Mouse (Mus musculus): Measurements from ENCODE around the gene Clip1. TPM values are rescaled to one million over a fixed set of nuclear protein-coding genes. Genes with fewer than 3 reads are reported as not detected.

The Clip1 gene
- polyA plus RNA-seq, 1 experiment from 2014 or later, result 81.1 TPM

DNA sequence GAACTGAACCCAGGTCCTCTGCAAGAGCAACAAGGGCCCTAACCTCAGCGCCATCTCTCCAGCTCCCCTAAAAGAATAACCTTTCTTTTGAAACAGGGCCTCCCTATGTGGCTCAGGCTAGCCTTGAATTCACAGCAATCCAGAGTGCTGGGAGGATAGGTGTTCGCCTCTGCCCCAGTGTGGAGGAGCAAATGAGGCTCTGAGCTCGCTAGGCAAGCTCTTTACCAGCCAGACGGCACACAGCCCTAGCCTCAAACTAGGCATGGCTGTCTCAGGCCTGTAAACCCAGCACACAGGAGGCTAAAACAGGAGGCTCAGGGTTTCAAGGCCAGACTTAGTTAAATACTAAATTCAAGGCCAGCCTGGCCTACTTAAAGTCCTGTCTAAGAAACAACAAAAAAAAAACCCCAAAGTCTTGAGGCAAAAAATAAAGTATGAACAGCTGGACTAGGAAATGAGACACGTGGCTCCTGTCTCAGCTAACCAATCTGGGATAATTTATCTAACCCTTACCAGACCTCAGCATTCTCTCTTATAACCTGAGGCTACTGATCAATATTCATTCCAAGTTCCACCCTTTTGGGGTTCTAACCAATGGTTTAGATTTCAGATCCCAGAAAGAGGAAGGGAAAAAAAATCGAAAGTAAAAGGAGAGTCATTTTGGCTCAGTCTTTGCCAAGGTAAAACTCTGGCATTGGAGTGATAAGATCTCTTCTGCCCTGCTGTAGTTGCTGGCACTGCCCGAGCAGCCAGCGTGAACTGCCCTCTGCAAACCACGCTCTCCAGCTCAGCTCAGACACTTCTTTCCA, 14.2 kb downstream of the Clip1 start:
- no peak for ATAC-seq (ENCODE audit: low FRiP score)
- Histone ChIP-seq H3K4me3 (replicated peaks) (no peak overlapping the region), H3K4me1 (peaks cover 7% of the 10 kb centered on the region; the same call in 1 of the 2 replicates), H3K27me3 (replicated peaks) (no peaks in the 10 kb centered on the region), H3K9ac (replicated peaks) (no peak overlapping the region), H3K9me3 (replicated peaks) (no peaks in the 10 kb centered on the region), H3K36me3 (no peaks in the 10 kb centered on the region), H3K27ac (replicated peaks) (no peak overlapping the region), H3K4me2 (no peak overlapping the region)
- WGBS, result 71% methylated on average over 9 of the region's 9 CpGs

DNA sequence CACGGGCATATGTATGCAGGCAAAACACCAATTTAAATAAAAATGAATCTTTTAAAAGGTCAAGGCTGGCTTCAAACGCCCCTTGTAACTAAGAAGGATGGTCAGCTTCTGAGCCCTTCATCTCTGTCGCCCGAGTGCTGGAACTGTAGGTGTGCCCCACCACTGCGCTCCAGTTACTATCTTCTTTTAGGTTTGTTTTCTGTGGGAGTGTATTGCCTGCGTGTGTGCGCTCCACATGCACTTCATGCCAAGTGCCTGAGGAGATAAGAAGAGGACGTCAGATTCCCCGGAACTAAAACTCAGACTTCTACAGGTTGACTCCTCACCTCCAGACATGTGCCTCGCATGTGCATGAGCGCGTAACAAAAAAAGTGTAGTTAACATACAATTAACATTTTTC, 16.5 kb downstream of the Clip1 start:
- Histone ChIP-seq H3K9me3 (replicated peaks) (no peaks in the 10 kb centered on the region), H3K27me3 (replicated peaks) (no peaks in the 10 kb centered on the region), H3K4me3 (replicated peaks) (no peak overlapping the region), H3K4me1 (peaks cover 3% of the 10 kb centered on the region; the same call in 1 of the 2 replicates), H3K27ac (replicated peaks) (no peak overlapping the region), H3K9ac (replicated peaks) (no peak overlapping the region), H3K4me2 (no peak overlapping the region), H3K36me3 (no peaks in the 10 kb centered on the region)
- WGBS, result 93% methylated on average over 12 of the region's 12 CpGs
- no peak for ATAC-seq (ENCODE audit: low FRiP score)

DNA sequence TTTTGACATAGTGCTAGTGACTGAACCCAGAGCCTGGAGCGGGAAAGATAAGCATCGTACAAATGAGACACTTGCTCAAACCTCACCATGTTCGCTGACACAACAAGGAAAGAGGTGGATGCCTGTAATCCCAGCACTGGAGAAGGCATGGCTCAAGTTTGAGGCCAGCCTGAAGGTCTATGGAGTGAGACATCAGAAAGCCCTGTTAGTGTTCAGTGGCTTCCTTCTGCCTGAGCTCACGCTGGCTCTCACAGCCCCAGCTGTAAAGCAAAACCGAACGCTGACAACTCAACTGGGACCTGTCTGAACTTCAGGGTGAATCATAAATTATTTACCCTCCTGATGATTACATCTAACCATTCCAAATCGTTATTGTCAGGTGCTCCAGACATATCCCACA, 18.5 kb downstream of the Clip1 start:
- H3K4me2 ChIP-seq, result no peak overlapping the region
- no peak overlapping the region for H3K9ac ChIP-seq (replicated peaks)
- H3K27me3 ChIP-seq (replicated peaks), result no peaks in the 10 kb centered on the region
- 72% methylated on average over 7 of the region's 7 CpGs for WGBS
- H3K4me1 ChIP-seq, result peaks cover 4% of the 10 kb centered on the region; the same call in 1 of the 2 replicates
- no peaks in the 10 kb centered on the region for H3K36me3 ChIP-seq
- H3K27ac ChIP-seq (replicated peaks), result no peak overlapping the region
- ATAC-seq (ENCODE audit: low FRiP score), result no peak
- no peak overlapping the region for H3K4me3 ChIP-seq (replicated peaks)
- no peaks in the 10 kb centered on the region for H3K9me3 ChIP-seq (replicated peaks)

DNA sequence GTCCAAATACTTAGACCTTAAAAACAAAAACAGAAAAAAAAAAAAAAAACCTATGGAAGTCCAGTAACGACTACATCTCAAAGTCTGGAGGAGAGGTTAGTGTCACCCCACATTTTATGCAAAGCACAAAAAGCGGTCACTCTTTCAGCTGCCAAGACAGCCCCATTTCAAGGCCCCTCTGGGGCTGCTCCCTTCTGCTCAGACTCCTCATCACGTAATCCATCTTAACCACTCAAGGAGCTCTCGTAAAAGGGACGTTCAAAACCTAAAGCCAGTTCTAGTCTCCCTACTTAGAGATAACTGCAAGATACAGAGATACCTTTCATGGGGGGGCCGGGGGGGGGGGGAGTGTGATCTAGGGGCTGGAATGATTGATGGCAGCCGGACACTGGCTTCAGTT, 20.1 kb downstream of the Clip1 start:
- no peak overlapping the region for H3K9ac ChIP-seq (replicated peaks)
- WGBS, result 64% methylated on average over 7 of the region's 7 CpGs

DNA sequence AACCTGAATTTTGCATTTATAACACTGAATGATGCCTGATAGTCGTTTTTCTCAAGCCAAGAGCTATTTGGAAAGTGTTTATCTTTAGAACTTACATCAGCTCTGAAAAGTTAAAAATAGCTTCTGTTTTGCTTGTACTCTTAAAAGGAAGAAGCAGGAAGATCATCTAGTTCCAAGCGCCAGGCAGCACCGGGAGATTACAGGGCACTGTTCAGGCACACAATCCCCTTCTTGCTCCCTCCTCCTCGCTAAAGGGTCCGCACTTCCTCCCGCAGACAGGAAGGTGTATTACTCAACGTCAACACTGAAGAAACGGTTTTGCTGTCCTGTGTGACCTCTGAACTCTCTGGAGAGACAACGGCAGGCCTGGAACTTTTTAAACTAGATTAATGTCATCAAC, 22.4 kb downstream of the Clip1 start:
- Histone ChIP-seq H3K4me2 (no peak overlapping the region), H3K4me3 (replicated peaks) (no peak overlapping the region), H3K27ac (replicated peaks) (no peak overlapping the region), H3K9ac (replicated peaks) (no peak overlapping the region), H3K36me3 (no peaks in the 10 kb centered on the region), H3K27me3 (replicated peaks) (no peaks in the 10 kb centered on the region), H3K4me1 (0 out of 2 replicates have a peak, but pooled peaks cover 7% of the 10 kb centered on the region), H3K9me3 (replicated peaks) (no peaks in the 10 kb centered on the region)
- 72% methylated on average over 9 of the region's 9 CpGs for WGBS
- ATAC-seq (ENCODE audit: low FRiP score), result no peak

More for the DNA sequence above, 20.1 kb downstream of the Clip1 start:
- Histone ChIP-seq H3K4me3 (replicated peaks) (no peak overlapping the region), H3K36me3 (no peaks in the 10 kb centered on the region), H3K27ac (replicated peaks) (no peak overlapping the region), H3K9me3 (replicated peaks) (no peaks in the 10 kb centered on the region), H3K27me3 (replicated peaks) (no peaks in the 10 kb centered on the region), H3K4me2 (no peak overlapping the region), H3K4me1 (0 out of 2 replicates have a peak, but pooled peaks cover 2% of the 10 kb centered on the region)
- ATAC-seq (ENCODE audit: low FRiP score), result no peak

DNA sequence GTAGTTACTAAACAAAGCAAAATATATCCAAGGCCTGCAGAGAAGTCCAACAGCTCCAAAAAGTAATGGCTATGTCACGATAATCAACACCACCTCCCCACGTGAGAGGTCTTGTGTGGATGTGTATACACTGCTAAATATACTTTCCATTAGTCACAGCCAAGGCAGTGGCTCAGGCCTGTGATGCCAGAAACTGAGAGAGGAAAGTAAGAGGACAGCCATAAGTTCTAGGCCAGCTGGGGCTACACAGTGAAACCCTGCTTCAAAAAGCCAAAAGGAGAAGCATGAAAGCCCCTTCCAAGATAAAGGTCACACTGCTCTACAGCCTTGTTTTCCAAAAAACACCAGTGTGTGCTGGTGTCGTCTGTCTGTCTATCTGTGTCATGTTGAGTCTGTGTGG, 22.8 kb downstream of the Clip1 start:
- no peak for ATAC-seq (ENCODE audit: low FRiP score)
- Histone ChIP-seq H3K4me2 (no peak overlapping the region), H3K4me3 (replicated peaks) (no peak overlapping the region), H3K4me1 (0 out of 2 replicates have a peak, but pooled peaks cover 7% of the 10 kb centered on the region), H3K36me3 (no peaks in the 10 kb centered on the region), H3K27me3 (replicated peaks) (no peaks in the 10 kb centered on the region), H3K27ac (replicated peaks) (no peak overlapping the region), H3K9ac (replicated peaks) (no peak overlapping the region), H3K9me3 (replicated peaks) (no peaks in the 10 kb centered on the region)
- 77% methylated on average over 3 of the region's 3 CpGs for WGBS

DNA sequence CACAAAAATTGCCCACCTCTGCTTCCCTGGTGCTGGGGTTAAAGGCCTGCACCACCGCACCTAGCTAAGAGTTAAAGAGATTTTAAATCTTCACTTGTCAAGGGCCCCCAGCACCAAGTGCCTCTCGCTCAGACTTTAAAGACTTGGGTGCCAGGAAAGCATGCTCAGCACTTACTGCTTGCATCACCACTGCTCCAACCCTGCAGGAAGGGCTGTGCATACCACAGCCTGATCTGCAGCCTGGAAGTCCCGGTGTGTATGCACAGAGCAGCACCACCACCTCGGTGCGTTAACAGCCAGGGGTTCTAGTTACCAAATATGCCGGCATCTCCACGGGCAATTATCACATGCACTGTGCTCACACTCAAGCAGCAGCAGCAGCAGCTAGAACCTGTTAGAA, 26.8 kb downstream of the Clip1 start:
- H3K9ac ChIP-seq (replicated peaks), result no peak overlapping the region
- WGBS, result 77% methylated on average over 7 of the region's 7 CpGs
- H3K4me3 ChIP-seq (replicated peaks), result no peak overlapping the region
- no peak overlapping the region for H3K27ac ChIP-seq (replicated peaks)
- no peak overlapping the region for H3K4me2 ChIP-seq
- H3K4me1 ChIP-seq, result 0 out of 2 replicates have a peak, but pooled peaks cover 7% of the 10 kb centered on the region
- peaks cover 17% of the 10 kb centered on the region for H3K36me3 ChIP-seq
- H3K9me3 ChIP-seq (replicated peaks), result no peaks in the 10 kb centered on the region
- no peaks in the 10 kb centered on the region for H3K27me3 ChIP-seq (replicated peaks)
- no peak for ATAC-seq (ENCODE audit: low FRiP score)

DNA sequence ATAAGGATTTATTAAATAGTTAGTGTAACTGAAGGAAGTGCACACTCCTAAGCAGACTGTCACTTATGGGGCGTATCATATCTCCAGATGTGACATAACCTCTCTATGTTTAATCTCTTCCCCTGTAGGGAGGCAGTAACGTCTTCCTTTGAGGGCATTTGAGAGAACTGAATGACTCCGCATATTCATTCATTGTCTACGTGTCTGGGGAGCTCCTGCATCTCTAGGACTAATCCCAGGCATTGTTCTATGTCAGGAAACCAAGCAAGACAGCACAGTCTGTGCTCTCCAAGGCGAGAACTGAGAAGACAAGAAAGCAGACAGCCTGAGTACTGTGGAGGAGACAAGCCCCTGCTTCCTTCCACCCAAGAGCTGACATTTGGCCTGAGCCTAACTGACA, 29.5 kb downstream of the Clip1 start:
- ATAC-seq (ENCODE audit: low FRiP score), result no peak
- Histone ChIP-seq H3K36me3 (peaks cover 25% of the 10 kb centered on the region), H3K4me3 (replicated peaks) (no peak overlapping the region), H3K9ac (replicated peaks) (no peak overlapping the region), H3K27ac (replicated peaks) (no peak overlapping the region), H3K9me3 (replicated peaks) (no peaks in the 10 kb centered on the region), H3K4me2 (no peak overlapping the region), H3K4me1 (0 out of 2 replicates have a peak, but pooled peaks cover 5% of the 10 kb centered on the region), H3K27me3 (replicated peaks) (no peaks in the 10 kb centered on the region)
- WGBS, result 59% methylated on average over 5 of the region's 5 CpGs

DNA sequence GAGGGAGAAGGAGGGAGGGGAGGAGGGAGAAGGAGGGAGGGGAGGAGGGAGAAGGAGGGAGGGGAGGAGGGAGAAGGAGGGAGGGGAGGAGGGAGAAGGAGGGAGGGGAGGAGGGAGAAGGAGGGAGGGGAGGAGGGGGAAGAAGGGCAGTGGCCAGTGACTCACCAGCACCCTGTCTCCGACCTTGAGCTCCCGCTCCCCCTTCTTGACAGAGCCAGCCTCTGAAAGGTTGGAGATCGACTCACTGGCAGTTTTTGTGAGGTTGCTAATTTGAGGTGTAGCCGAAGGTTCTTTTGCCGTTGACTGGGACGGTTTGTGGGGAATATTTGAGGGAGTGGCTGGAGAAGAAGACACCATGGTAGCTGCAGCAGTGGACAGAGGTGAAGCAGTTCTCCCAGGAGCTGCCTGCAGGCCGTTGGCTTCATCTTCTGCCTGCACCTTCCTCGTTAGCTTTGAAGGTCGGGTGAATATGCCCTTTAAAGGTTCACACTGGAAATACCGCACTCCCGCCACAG, 31.1 kb downstream of the Clip1 start:
- no peaks in the 10 kb centered on the region for H3K9me3 ChIP-seq (replicated peaks)
- 91% methylated on average over 11 of the region's 11 CpGs for WGBS
- H3K4me1 ChIP-seq, result 0 out of 2 replicates have a peak, but pooled peaks cover 5% of the 10 kb centered on the region
- H3K36me3 ChIP-seq, result peaks cover 25% of the 10 kb centered on the region
- H3K27ac ChIP-seq (replicated peaks), result no peak overlapping the region
- H3K9ac ChIP-seq (replicated peaks), result no peak overlapping the region
- H3K4me2 ChIP-seq, result no peak overlapping the region
- H3K27me3 ChIP-seq (replicated peaks), result no peaks in the 10 kb centered on the region
- no peak for ATAC-seq (ENCODE audit: low FRiP score)
- no peak overlapping the region for H3K4me3 ChIP-seq (replicated peaks)

DNA sequence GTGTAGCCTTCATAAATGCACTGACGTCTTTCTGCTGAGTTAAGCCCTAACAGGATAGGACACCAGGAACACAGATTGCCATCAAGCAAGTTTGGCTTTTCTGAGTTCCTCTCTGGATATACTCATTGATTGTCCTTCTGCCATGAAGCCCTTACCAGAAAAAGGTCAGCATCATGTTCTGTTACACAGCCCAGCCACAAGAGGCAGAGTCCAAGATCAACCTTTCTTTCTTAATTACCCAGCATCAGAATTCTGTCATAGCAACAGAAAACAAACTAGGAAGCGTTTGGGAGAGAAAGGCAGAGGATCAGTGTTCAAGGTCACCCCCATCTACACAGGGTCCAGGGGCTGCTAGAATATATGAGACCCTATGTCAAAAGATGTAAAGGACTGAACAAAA, 33.6 kb downstream of the Clip1 start:
- no peaks in the 10 kb centered on the region for H3K9me3 ChIP-seq (replicated peaks)
- H3K9ac ChIP-seq (replicated peaks), result no peak overlapping the region
- no peak overlapping the region for H3K4me2 ChIP-seq
- no peak overlapping the region for H3K27ac ChIP-seq (replicated peaks)
- peaks cover 46% of the 10 kb centered on the region for H3K36me3 ChIP-seq
- 84% methylated on average over 2 of the region's 2 CpGs for WGBS
- H3K4me3 ChIP-seq (replicated peaks), result no peak overlapping the region
- H3K4me1 ChIP-seq, result no peaks in the 10 kb centered on the region
- ATAC-seq (ENCODE audit: low FRiP score), result no peak
- no peaks in the 10 kb centered on the region for H3K27me3 ChIP-seq (replicated peaks)

DNA sequence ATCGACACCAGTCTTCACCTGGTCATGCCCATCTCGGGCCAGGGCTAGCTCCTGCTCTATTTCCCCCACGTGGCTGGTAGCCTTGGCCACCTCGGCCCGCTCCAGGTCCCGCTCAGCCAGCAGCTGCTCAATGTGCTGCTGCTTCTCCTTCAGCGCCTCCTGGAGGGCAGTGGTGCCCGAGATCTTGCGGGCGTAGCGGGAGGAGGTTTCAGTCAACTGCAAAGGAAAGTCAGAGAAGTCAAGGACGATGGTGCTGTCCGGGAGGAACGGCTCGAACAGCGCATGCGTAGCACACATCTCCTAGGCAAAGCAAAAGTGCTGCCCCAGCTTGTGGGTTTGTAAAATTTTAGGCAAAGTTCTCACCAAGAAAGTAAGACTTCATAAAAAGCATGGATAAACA, 42.0 kb downstream of the Clip1 start:
- Histone ChIP-seq H3K4me2 (no peak overlapping the region), H3K4me3 (replicated peaks) (no peak overlapping the region), H3K27me3 (replicated peaks) (no peaks in the 10 kb centered on the region), H3K9ac (replicated peaks) (no peak overlapping the region), H3K9me3 (replicated peaks) (no peaks in the 10 kb centered on the region), H3K36me3 (peaks cover 76% of the 10 kb centered on the region), H3K27ac (replicated peaks) (no peak overlapping the region), H3K4me1 (no peaks in the 10 kb centered on the region)
- WGBS, result 93% methylated on average over 17 of the region's 17 CpGs
- no peak for ATAC-seq (ENCODE audit: low FRiP score)

DNA sequence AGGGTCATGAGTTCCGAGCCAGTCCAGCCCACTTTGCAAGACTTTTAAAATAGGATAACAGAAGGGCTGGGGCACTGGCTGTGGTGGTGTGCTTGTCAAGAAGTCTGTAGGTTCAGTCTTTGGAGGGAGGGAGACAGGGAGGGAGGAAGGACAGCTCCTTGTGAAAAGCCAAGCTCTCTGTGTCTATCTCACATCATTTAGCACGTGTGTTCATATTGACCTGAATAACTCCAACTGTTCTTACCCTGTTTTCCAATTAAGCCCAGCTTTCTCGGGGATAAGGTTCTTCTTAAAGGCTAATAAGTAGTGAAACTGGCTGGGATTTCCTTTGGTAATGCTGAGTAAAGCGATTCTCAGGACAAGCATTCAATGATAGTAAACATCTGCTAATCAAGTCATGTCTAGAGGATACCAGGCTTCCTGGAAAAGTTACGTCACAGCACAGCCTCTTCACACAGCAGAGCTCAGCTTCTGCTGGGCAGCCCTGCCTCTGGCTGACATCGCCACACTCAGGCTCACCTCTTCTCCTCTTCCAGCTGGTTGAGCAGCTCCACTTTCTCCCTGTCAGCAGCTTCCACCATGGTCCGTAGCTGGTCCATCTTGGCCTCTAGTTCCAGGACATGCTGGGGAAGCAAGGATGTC, 43.0 kb downstream of the Clip1 start:
- ATAC-seq (ENCODE audit: low FRiP score), result no peak
- H3K4me3 ChIP-seq (replicated peaks), result no peak overlapping the region
- peaks cover 72% of the 10 kb centered on the region for H3K36me3 ChIP-seq
- no peak overlapping the region for H3K9ac ChIP-seq (replicated peaks)
- H3K4me2 ChIP-seq, result no peak overlapping the region
- H3K27ac ChIP-seq (replicated peaks), result no peak overlapping the region
- 88% methylated on average over 7 of the region's 7 CpGs for WGBS
- no peaks in the 10 kb centered on the region for H3K9me3 ChIP-seq (replicated peaks)
- no peaks in the 10 kb centered on the region for H3K27me3 ChIP-seq (replicated peaks)
- no peaks in the 10 kb centered on the region for H3K4me1 ChIP-seq

All from neural tube, embryonic 15.5 days (tissue).